Mouse (Mus musculus): ENCODE data around the gene Krt33a.

- TF ChIP-seq CTCF (IDR thresholded peaks at IDR 0.05; ENCODE audit: insufficient read depth, low read depth, low read length) (no peak), POLR2A (IDR thresholded peaks at IDR 0.05; ENCODE audit: insufficient read depth, low read depth, low read length) (no peak)
Observed at GRCm38 (mm10) chr11:100016112-100016511, at the start of gene Krt33a.

All from olfactory bulb, adult 2 months (tissue).